Mouse (Mus musculus) forebrain, embryonic 14.5 days (tissue): Measurements from ENCODE around the gene Wwtr1. TPM values are rescaled to one million over a fixed set of nuclear protein-coding genes. Genes with fewer than 3 reads are reported as not detected.

Source experiments
- ATAC-seq: fragments of 200-750 bp; cut with Nextera tagmentation; 2 replicates; pipeline ENCODE4 v1.8.0; 2017; ENCODE audit warnings: mild to moderate bottlenecking, moderate library complexity
- DNase-seq: peaks from one replicate; pipeline ENCODE4 v3.0.0-alpha.2; 2015; ENCODE audit warnings: low spot score
- H3K27ac ChIP-seq: fragments of 300-500 bp; sonication (generic); 2 replicates; pipeline ENCODE4 v1.5.1; 2014; ENCODE audit warnings: low read depth, mild to moderate bottlenecking, control low read depth, low read length, moderate library complexity
- H3K27me3 ChIP-seq: fragments of 300-500 bp; sonication (generic); replicated peaks from 2 replicates; pipeline ENCODE4 v1.6.1; 2014; ENCODE audit warnings: low read length, control low read depth, mixed read lengths; ENCODE audit not compliant: control insufficient read depth, insufficient read depth
- H3K36me3 ChIP-seq: fragments of 300-500 bp; sonication (generic); 2 replicates; pipeline ENCODE4 v1.6.1; 2014; ENCODE audit warnings: low read length, control low read depth; ENCODE audit not compliant: control insufficient read depth, insufficient read depth
- H3K4me1 ChIP-seq: fragments of 300-500 bp; sonication (generic); 2 replicates; pipeline ENCODE4 v1.6.1; 2014; ENCODE audit warnings: antibody characterized with exemption, low read length, control low read depth; ENCODE audit not compliant: control insufficient read depth, insufficient read depth
- H3K4me2 ChIP-seq: fragments of 300-500 bp; sonication (generic); 2 replicates; pipeline ENCODE4 v1.6.1; 2014; ENCODE audit warnings: mild to moderate bottlenecking, control low read depth, low read length
- H3K4me3 ChIP-seq: fragments of 300-500 bp; sonication (generic); 2 replicates; pipeline ENCODE4 v1.5.1; 2014; ENCODE audit warnings: low read depth, low read length, control low read depth
- H3K9ac ChIP-seq: fragments of 300-500 bp; sonication (generic); 2 replicates; pipeline ENCODE4 v1.6.1; 2014; ENCODE audit warnings: mild to moderate bottlenecking, low read length, control low read depth, moderate library complexity
- H3K9me3 ChIP-seq: fragments of 300-500 bp; sonication (generic); replicated peaks from 2 replicates; pipeline ENCODE4 v1.6.1; 2016; ENCODE audit warnings: low read length, control low read depth, mixed read lengths; ENCODE audit not compliant: control insufficient read depth
- whole genome bisulfite sequencing: fragments of 180-500 bp; shearing (Covaris S2); extraction: QIAGEN DNeasy Blood & Tissue Kit; methylation state at CpG from one replicate; pipeline ENCODE4 v1.1.7; 2014; 5-methylcytosine and 5-hydroxymethylcytosine counted together
- polyA plus RNA-seq: library from polyadenylated mRNA; unstranded; fragments of >200 nt; fragmentation: Nextera tagmentation; extraction: Ambion mirVana; gene quantifications from 2 replicates; pipeline ENCODE4 v1.2.1, GENCODE M21; 2014

Wwtr1 gene
- polyA plus RNA-seq, 1 experiment from 2014 or later, result 12.8 TPM

GRCm38 (mm10) chr3:57551210-57551609 lies 24.5 kb downstream of the Wwtr1 start:
- Histone ChIP-seq H3K27ac (no peak overlapping the region), H3K4me3 (no peak overlapping the region), H3K9me3 (no peaks in the 10 kb centered on the region), H3K4me2 (no peak overlapping the region), H3K27me3 (no peaks in the 10 kb centered on the region), H3K4me1 (no peaks in the 10 kb centered on the region), H3K9ac (no peak overlapping the region), H3K36me3 (no peaks in the 10 kb centered on the region)
- 81% methylated on average over 2 of the region's 2 CpGs for WGBS
- ATAC-seq (no peak), DNase-seq (no peak)

- H3K4me3 ChIP-seq, result no peak overlapping the region
- no peaks in the 10 kb centered on the region for H3K4me1 ChIP-seq
- WGBS, result 87% methylated on average over 5 of the region's 5 CpGs
- no peaks in the 10 kb centered on the region for H3K36me3 ChIP-seq
- H3K27ac ChIP-seq, result no peak overlapping the region
- DNase-seq (no peak), ATAC-seq (no peak)
- no peaks in the 10 kb centered on the region for H3K9me3 ChIP-seq
- no peaks in the 10 kb centered on the region for H3K27me3 ChIP-seq
- H3K4me2 ChIP-seq, result no peak overlapping the region
- H3K9ac ChIP-seq, result no peak overlapping the region
These were observed 25.1 kb downstream of the Wwtr1 start for GRCm38 (mm10) chr3:57550468-57551185.

GRCm38 (mm10) chr3:57544154-57544553 lies 31.6 kb downstream of the Wwtr1 start:
- Histone ChIP-seq H3K9me3 (no peaks in the 10 kb centered on the region), H3K27me3 (no peaks in the 10 kb centered on the region), H3K4me1 (peaks cover 3% of the 10 kb centered on the region; the same call in 1 of the 2 replicates), H3K27ac (no peak overlapping the region), H3K36me3 (no peaks in the 10 kb centered on the region), H3K4me3 (no peak overlapping the region), H3K4me2 (no peak overlapping the region), H3K9ac (no peak overlapping the region)
- no peak for ATAC-seq
- DNase-seq, result no peak
- WGBS, result 91% methylated on average over 9 of the region's 9 CpGs

GRCm38 (mm10) chr3:57542848-57543380 lies 32.8 kb downstream of the Wwtr1 start:
- peak; percentile 7 for DNase-seq

GRCm38 (mm10) chr3:57541205-57541604 lies 34.5 kb downstream of the Wwtr1 start:
- ATAC-seq, result no peak
- H3K4me3 ChIP-seq, result no peak overlapping the region
- WGBS, result 62% methylated on average over 7 of the region's 7 CpGs
- H3K4me1 ChIP-seq, result peaks cover 3% of the 10 kb centered on the region; the same call in 1 of the 2 replicates
- no peaks in the 10 kb centered on the region for H3K36me3 ChIP-seq
- H3K27me3 ChIP-seq, result no peaks in the 10 kb centered on the region
- no peak overlapping the region for H3K9ac ChIP-seq
- no peak for DNase-seq
- H3K27ac ChIP-seq, result no peak overlapping the region
- no peaks in the 10 kb centered on the region for H3K9me3 ChIP-seq
- H3K4me2 ChIP-seq, result no peak overlapping the region

More at GRCm38 (mm10) chr3:57542848-57543380, 32.8 kb downstream of the Wwtr1 start:
- Histone ChIP-seq H3K9ac (no peak overlapping the region), H3K27ac (no peak overlapping the region), H3K4me1 (peaks cover 3% of the 10 kb centered on the region; the same call in 1 of the 2 replicates), H3K9me3 (no peaks in the 10 kb centered on the region), H3K4me2 (no peak overlapping the region), H3K4me3 (no peak overlapping the region), H3K27me3 (no peaks in the 10 kb centered on the region), H3K36me3 (no peaks in the 10 kb centered on the region)
- ATAC-seq, result no peak

GRCm38 (mm10) chr3:57540474-57540873 lies 35.2 kb downstream of the Wwtr1 start:
- no peaks in the 10 kb centered on the region for H3K27me3 ChIP-seq
- no peak overlapping the region for H3K9ac ChIP-seq
- 67% methylated on average over 2 of the region's 2 CpGs for WGBS
- no peak overlapping the region for H3K4me2 ChIP-seq
- H3K27ac ChIP-seq, result no peak overlapping the region
- ATAC-seq (no peak), DNase-seq (no peak)
- H3K36me3 ChIP-seq, result no peaks in the 10 kb centered on the region
- H3K4me3 ChIP-seq, result no peak overlapping the region
- H3K4me1 ChIP-seq, result peaks cover 3% of the 10 kb centered on the region; the same call in 1 of the 2 replicates
- H3K9me3 ChIP-seq, result no peaks in the 10 kb centered on the region

- 85% methylated on average over 13 of the region's 13 CpGs for WGBS
- H3K4me1 ChIP-seq, result no peaks in the 10 kb centered on the region
- no peaks in the 10 kb centered on the region for H3K27me3 ChIP-seq
- DNase-seq (no peak), ATAC-seq (no peak)
- H3K4me2 ChIP-seq, result no peak overlapping the region
- no peak overlapping the region for H3K27ac ChIP-seq
- no peaks in the 10 kb centered on the region for H3K9me3 ChIP-seq
- no peak overlapping the region for H3K4me3 ChIP-seq
- no peaks in the 10 kb centered on the region for H3K36me3 ChIP-seq
- no peak overlapping the region for H3K9ac ChIP-seq
These were observed 40.1 kb downstream of the Wwtr1 start for GRCm38 (mm10) chr3:57535483-57536185.

- no peak overlapping the region for H3K9ac ChIP-seq
- no peaks in the 10 kb centered on the region for H3K9me3 ChIP-seq
- DNase-seq (peak; percentile 82), ATAC-seq (peak; percentile 83)
- H3K4me1 ChIP-seq, result no peaks in the 10 kb centered on the region
- H3K27me3 ChIP-seq, result no peaks in the 10 kb centered on the region
- H3K36me3 ChIP-seq, result no peaks in the 10 kb centered on the region
- no peak overlapping the region for H3K4me2 ChIP-seq
- peak overlapping the region; percentile 45; the same call in 1 of the 2 replicates for H3K27ac ChIP-seq
- 20% methylated on average over 6 of the region's 6 CpGs for WGBS
- no peak overlapping the region for H3K4me3 ChIP-seq
These were observed 41.3 kb downstream of the Wwtr1 start for GRCm38 (mm10) chr3:57534450-57534849.

GRCm38 (mm10) chr3:57533876-57534275 lies 41.8 kb downstream of the Wwtr1 start:
- H3K36me3 ChIP-seq, result no peaks in the 10 kb centered on the region
- no peaks in the 10 kb centered on the region for H3K9me3 ChIP-seq
- WGBS, result 71% methylated on average over 9 of the region's 9 CpGs
- ATAC-seq, result peak; percentile 42; the same call in 1 of the 2 replicates
- H3K4me2 ChIP-seq, result no peak overlapping the region
- no peak overlapping the region for H3K9ac ChIP-seq
- H3K4me1 ChIP-seq, result no peaks in the 10 kb centered on the region
- no peaks in the 10 kb centered on the region for H3K27me3 ChIP-seq
- peak overlapping the region; percentile 45; the same call in 1 of the 2 replicates for H3K27ac ChIP-seq
- no peak overlapping the region for H3K4me3 ChIP-seq
- peak; percentile 6 for DNase-seq
